Mouse (Mus musculus): ENCODE measurements around the gene Cenps. TPM values are rescaled to one million over a fixed set of nuclear protein-coding genes. Genes with fewer than 3 reads are reported as not detected.

The Cenps gene
- polyA plus RNA-seq, 1 experiment, result 5.4 TPM

GRCm38 (mm10) chr4:149147528-149147927 is 10.1 kb upstream of the Cenps start:
- Histone ChIP-seq H3K27ac (ENCODE audit: insufficient read depth, low read length) (no peak overlapping the region), H3K4me3 (ENCODE audit: insufficient read depth, low read length) (no peak overlapping the region), H3K4me1 (ENCODE audit: control insufficient read depth, insufficient read depth, low read length) (no peaks in the 10 kb centered on the region)
- TF ChIP-seq CTCF (IDR thresholded peaks at IDR 0.05; ENCODE audit: extremely low read depth, insufficient read depth, low read length) (no peak), POLR2A (IDR thresholded peaks at IDR 0.05; ENCODE audit: extremely low read depth, insufficient read depth, low read length) (no peak)

- TF ChIP-seq POLR2A (IDR thresholded peaks at IDR 0.05; ENCODE audit: extremely low read depth, insufficient read depth, low read length), result no peak
- Histone ChIP-seq H3K27ac (ENCODE audit: insufficient read depth, low read length) (no peak overlapping the region), H3K4me3 (ENCODE audit: insufficient read depth, low read length) (no peak overlapping the region), H3K4me1 (ENCODE audit: control insufficient read depth, insufficient read depth, low read length) (no peaks in the 10 kb centered on the region)
Observed at GRCm38 (mm10) chr4:149145151-149145550, 7.7 kb upstream of the Cenps start.

- TF ChIP-seq CTCF (IDR thresholded peaks at IDR 0.05; ENCODE audit: extremely low read depth, insufficient read depth, low read length) (peak; percentile 97), POLR2A (IDR thresholded peaks at IDR 0.05; ENCODE audit: extremely low read depth, insufficient read depth, low read length) (no peak)
- Histone ChIP-seq H3K4me1 (ENCODE audit: control insufficient read depth, insufficient read depth, low read length) (no peaks in the 10 kb centered on the region), H3K27ac (ENCODE audit: insufficient read depth, low read length) (no peak overlapping the region), H3K4me3 (ENCODE audit: insufficient read depth, low read length) (no peak overlapping the region)
Observed at GRCm38 (mm10) chr4:149144459-149144858, 7.0 kb upstream of the Cenps start.

- Histone ChIP-seq H3K4me1 (ENCODE audit: control insufficient read depth, insufficient read depth, low read length) (no peaks in the 10 kb centered on the region), H3K4me3 (ENCODE audit: insufficient read depth, low read length) (no peak overlapping the region), H3K27ac (ENCODE audit: insufficient read depth, low read length) (no peak overlapping the region)
- TF ChIP-seq CTCF (IDR thresholded peaks at IDR 0.05; ENCODE audit: extremely low read depth, insufficient read depth, low read length) (no peak), POLR2A (IDR thresholded peaks at IDR 0.05; ENCODE audit: extremely low read depth, insufficient read depth, low read length) (no peak)
Observed at GRCm38 (mm10) chr4:149143594-149143993, 6.2 kb upstream of the Cenps start.

GRCm38 (mm10) chr4:149138515-149138914 is 1.1 kb upstream of the Cenps start:
- Histone ChIP-seq H3K4me1 (ENCODE audit: control insufficient read depth, insufficient read depth, low read length) (0 out of 2 replicates have a peak, but pooled peaks cover 2% of the 10 kb centered on the region), H3K4me3 (ENCODE audit: insufficient read depth, low read length) (no peak overlapping the region)

GRCm38 (mm10) chr4:149136116-149136850 is 1.1 kb downstream of the Cenps start:
- no peak overlapping the region for H3K27ac ChIP-seq (ENCODE audit: insufficient read depth, low read length)
- H3K4me3 ChIP-seq (ENCODE audit: insufficient read depth, low read length), result peak overlapping the region; percentile 71; the same call in 1 of the 2 replicates
- TF ChIP-seq CTCF (IDR thresholded peaks at IDR 0.05; ENCODE audit: extremely low read depth, insufficient read depth, low read length) (no peak), POLR2A (IDR thresholded peaks at IDR 0.05; ENCODE audit: extremely low read depth, insufficient read depth, low read length) (no peak)
- H3K4me1 ChIP-seq (ENCODE audit: control insufficient read depth, insufficient read depth, low read length), result 0 out of 2 replicates have a peak, but pooled peaks cover 2% of the 10 kb centered on the region

More at GRCm38 (mm10) chr4:149138515-149138914, 1.1 kb upstream of the Cenps start:
- no peak overlapping the region for H3K27ac ChIP-seq (ENCODE audit: insufficient read depth, low read length)
- no peak for TF ChIP-seq CTCF (IDR thresholded peaks at IDR 0.05; ENCODE audit: extremely low read depth, insufficient read depth, low read length)
- no peak for TF ChIP-seq POLR2A (IDR thresholded peaks at IDR 0.05; ENCODE audit: extremely low read depth, insufficient read depth, low read length)

- TF ChIP-seq POLR2A (IDR thresholded peaks at IDR 0.05; ENCODE audit: extremely low read depth, insufficient read depth, low read length) (no peak), CTCF (IDR thresholded peaks at IDR 0.05; ENCODE audit: extremely low read depth, insufficient read depth, low read length) (no peak)
- H3K4me1 ChIP-seq (ENCODE audit: control insufficient read depth, insufficient read depth, low read length), result 0 out of 2 replicates have a peak, but pooled peaks cover 2% of the 10 kb centered on the region
- H3K27ac ChIP-seq (ENCODE audit: insufficient read depth, low read length), result no peak overlapping the region
- no peak overlapping the region for H3K4me3 ChIP-seq (ENCODE audit: insufficient read depth, low read length)
Observed at GRCm38 (mm10) chr4:149133395-149133794, 4.0 kb downstream of the Cenps start.

GRCm38 (mm10) chr4:149131789-149132565 is 5.5 kb downstream of the Cenps start:
- TF ChIP-seq POLR2A (IDR thresholded peaks at IDR 0.05; ENCODE audit: extremely low read depth, insufficient read depth, low read length), result no peak
- TF ChIP-seq CTCF (IDR thresholded peaks at IDR 0.05; ENCODE audit: extremely low read depth, insufficient read depth, low read length), result no peak
- no peak overlapping the region for H3K27ac ChIP-seq (ENCODE audit: insufficient read depth, low read length)
- peaks cover 4% of the 10 kb centered on the region for H3K4me1 ChIP-seq (ENCODE audit: control insufficient read depth, insufficient read depth, low read length)
- H3K4me3 ChIP-seq (ENCODE audit: insufficient read depth, low read length), result no peak overlapping the region

GRCm38 (mm10) chr4:149131021-149131752 is 6.2 kb downstream of the Cenps start:
- no peak for TF ChIP-seq POLR2A (IDR thresholded peaks at IDR 0.05; ENCODE audit: extremely low read depth, insufficient read depth, low read length)
- no peak overlapping the region for H3K4me3 ChIP-seq (ENCODE audit: insufficient read depth, low read length)
- peaks cover 2% of the 10 kb centered on the region for H3K4me1 ChIP-seq (ENCODE audit: control insufficient read depth, insufficient read depth, low read length)
- H3K27ac ChIP-seq (ENCODE audit: insufficient read depth, low read length), result no peak overlapping the region
